Mouse (Mus musculus) cerebellum, adult 2 months (tissue): ENCODE results near the gene Topaz1. TPM values are rescaled to one million over a fixed set of nuclear protein-coding genes. Genes with fewer than 3 reads are reported as not detected.

ENCODE experiments used
- DNase-seq, 2 experiments: peaks; one replicate each; pipeline ENCODE4 v3.0.0; 2021
- H3K27ac ChIP-seq: fragments of 200-500 bp; 2 replicates; pipeline ENCODE4 v1.5.1; 2012; ENCODE audit warnings: low read length, control low read depth, inconsistent platforms; ENCODE audit not compliant: insufficient read depth
- H3K27me3 ChIP-seq: fragments of 200-500 bp; 2 replicates; pipeline ENCODE4 v1.6.1; 2012; ENCODE audit warnings: inconsistent platforms, mild to moderate bottlenecking, low read length, moderate library complexity; ENCODE audit not compliant: control insufficient read depth, insufficient read depth
- H3K4me1 ChIP-seq: fragments of 200-500 bp; 2 replicates; pipeline ENCODE4 v1.6.1; 2011; ENCODE audit warnings: low read length; ENCODE audit not compliant: control insufficient read depth, insufficient read depth
- H3K4me3 ChIP-seq: fragments of 200-500 bp; replicated peaks from 2 replicates; pipeline ENCODE3; 2011; ENCODE audit warnings: mild to moderate bottlenecking, low read depth, low read length, control low read depth; ENCODE audit not compliant: insufficient read depth
- CTCF ChIP-seq: fragments of 200-500 bp; IDR thresholded peaks from 2 replicates; pipeline ENCODE4 v1.5.1; 2011; ENCODE audit warnings: low read depth, mild to moderate bottlenecking, control low read depth, low read length, moderate library complexity, borderline replicate concordance; ENCODE audit not compliant: insufficient read depth
- POLR2A ChIP-seq: fragments of 200-500 bp; IDR thresholded peaks from 2 replicates; pipeline ENCODE4 v1.6.1; 2011; ENCODE audit warnings: low read length, control low read depth, borderline replicate concordance; ENCODE audit not compliant: insufficient read depth
- WGBS: fragments of 180-500 bp; shearing (Covaris S2); methylation state at CpG from one replicate; pipeline ENCODE4 v1.1.7; 2018; 5-methylcytosine and 5-hydroxymethylcytosine counted together
- polyA plus RNA-seq: library from polyadenylated mRNA; depleted of rRNA; stranded (reverse); fragments of >200 nt; gene quantifications from 2 replicates; pipeline ENCODE4 v1.2.3, GENCODE M21; 2012

Topaz1 gene
- polyA plus RNA-seq, 1 experiment: 0.02 TPM

DNA sequence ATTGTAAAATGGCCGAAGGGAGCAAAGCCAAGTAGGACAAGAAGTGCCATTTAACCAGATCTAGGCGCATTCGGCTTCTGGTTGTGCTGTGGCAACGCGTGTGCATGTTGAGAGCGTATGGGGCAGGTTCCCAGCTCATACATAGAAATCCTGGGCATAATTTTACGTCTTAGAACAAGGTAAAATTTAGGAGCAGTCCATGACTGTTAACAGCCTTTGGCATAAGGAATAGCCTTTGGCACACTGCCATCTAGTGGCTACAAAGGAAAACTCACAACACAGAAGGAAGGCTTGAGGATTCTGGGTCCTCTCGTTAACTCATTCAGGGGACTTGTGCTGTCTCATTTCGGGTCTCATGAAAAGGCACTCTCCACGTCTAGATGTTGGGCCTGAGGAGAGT is 17.6 kb upstream of the Topaz1 start:
- Histone ChIP-seq H3K27ac (no peak overlapping the region), H3K4me1 (no peaks in the 10 kb centered on the region), H3K27me3 (no peaks in the 10 kb centered on the region), H3K4me3 (no peak overlapping the region)
- 9% methylated on average over 10 of the region's 10 CpGs for WGBS
- peak; percentile 44 to 46 for DNase-seq
- TF ChIP-seq POLR2A (no peak), CTCF (no peak; the same call in 1 of the 2 replicates)

DNA sequence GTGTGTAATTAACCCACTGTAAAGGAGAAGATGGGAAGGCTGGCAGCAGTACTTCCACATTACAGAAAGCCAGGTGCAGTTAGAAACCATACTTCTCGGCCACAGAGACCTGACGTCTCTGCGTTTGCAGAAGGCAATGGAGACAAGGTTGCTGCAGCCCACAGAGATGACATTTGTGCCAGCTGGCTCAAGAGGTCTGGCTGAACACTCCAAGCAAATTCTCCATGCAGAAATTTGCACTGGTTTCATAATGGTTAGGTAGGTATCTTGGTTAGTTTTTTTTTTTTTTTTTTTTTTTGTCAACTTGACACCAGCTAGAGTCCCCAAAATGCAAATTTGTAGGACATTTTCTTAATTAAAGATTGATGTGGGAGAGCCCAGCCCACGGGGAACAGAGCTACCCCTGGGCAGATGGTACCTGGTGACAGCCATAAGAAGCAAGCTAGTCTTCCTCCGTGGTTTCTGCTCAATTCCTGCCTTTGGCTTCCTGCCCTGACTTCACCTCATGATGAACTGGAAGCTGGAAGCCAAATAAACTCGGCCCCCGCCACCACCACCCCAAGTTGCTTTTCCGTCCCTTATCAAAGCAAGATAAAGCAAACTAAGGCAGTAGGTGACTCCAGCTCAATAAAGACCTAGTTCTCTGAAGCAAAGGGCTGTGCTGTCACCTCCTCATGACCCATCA is 14.9 kb upstream of the Topaz1 start:
- H3K27ac ChIP-seq: no peak overlapping the region
- no peaks in the 10 kb centered on the region for H3K27me3 ChIP-seq
- TF ChIP-seq POLR2A (no peak), CTCF (no peak)
- H3K4me3 ChIP-seq: no peak overlapping the region
- no peaks in the 10 kb centered on the region for H3K4me1 ChIP-seq
- no peak for DNase-seq
- WGBS: 16% methylated on average over 8 of the region's 8 CpGs

DNA sequence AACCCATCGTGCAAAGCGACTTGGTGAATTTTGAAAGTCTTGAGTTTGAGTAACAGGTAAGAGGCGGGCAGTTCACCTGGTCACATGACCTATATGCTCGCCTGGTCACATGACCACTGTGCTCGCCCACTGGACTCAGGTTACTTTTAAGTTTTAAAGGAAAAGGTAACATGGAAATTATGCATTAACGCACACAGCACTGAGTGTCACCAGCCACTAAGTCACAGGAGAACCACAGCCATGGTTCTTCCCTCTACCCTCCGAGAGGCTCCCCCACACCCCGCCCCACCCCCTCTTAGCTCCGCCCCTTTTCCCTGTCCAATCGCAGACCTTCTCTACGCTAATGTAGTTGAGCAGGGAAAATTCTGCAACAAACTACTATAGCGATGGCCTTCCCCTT is 13.9 kb upstream of the Topaz1 start:
- Histone ChIP-seq H3K27me3 (no peaks in the 10 kb centered on the region), H3K4me3 (no peak overlapping the region), H3K27ac (no peak overlapping the region), H3K4me1 (no peaks in the 10 kb centered on the region)
- no peak for TF ChIP-seq CTCF
- no peak for TF ChIP-seq POLR2A
- no peak for DNase-seq
- WGBS: 46% methylated on average over 12 of the region's 12 CpGs

DNA sequence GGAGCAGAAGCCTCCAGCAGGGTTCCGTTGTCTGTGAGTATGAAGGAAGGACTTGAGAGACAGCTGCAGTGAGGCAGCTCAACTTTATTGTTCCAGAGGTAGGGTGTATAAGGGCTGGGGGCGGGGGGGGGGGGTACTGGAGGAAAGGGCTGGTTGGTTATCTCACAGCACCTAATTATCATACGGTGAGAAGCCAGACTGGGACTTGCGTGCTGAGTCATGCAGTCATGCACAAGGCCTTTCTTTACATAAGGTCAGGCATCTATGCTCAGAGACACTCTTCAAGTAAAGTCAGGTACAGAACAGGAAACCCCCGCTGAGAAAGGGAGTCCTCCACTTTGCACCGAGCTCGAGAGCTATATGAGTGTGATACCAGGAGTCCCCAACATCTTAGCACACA is 12.2 kb upstream of the Topaz1 start:
- H3K4me1 ChIP-seq: no peaks in the 10 kb centered on the region
- no peak overlapping the region for H3K4me3 ChIP-seq
- 63% methylated on average over 7 of the region's 7 CpGs for WGBS
- DNase-seq: no peak
- TF ChIP-seq CTCF (no peak), POLR2A (no peak)
- no peak overlapping the region for H3K27ac ChIP-seq
- no peaks in the 10 kb centered on the region for H3K27me3 ChIP-seq

DNA sequence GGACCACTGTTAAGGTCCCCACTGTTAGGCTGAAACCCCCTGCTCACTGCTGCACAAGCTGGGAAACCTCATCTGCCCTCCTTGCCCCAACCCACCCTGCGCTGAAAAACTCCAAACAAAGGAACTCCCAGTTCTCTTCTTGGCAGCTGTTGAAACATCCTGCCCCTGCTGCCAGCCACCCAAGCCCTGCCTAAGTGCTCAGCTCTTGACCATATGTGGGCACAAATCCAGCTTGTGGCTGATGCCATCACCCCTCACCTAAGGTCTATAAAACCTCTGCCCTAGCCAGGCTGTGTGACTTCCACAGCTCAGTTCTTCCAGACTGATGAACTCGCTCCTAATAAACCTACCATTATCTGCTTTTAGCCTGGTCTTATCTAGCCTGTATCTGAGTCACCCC is 11.1 kb upstream of the Topaz1 start:
- no peak overlapping the region for H3K4me3 ChIP-seq
- no peak for TF ChIP-seq CTCF
- TF ChIP-seq POLR2A: no peak
- H3K27ac ChIP-seq: no peak overlapping the region
- no peak for DNase-seq
- H3K4me1 ChIP-seq: no peaks in the 10 kb centered on the region
- WGBS: 50% methylated on average over 2 of the region's 2 CpGs
- no peaks in the 10 kb centered on the region; the same call in 1 of the 2 replicates for H3K27me3 ChIP-seq

- H3K27me3 ChIP-seq: no peaks in the 10 kb centered on the region; the same call in 1 of the 2 replicates
- H3K4me3 ChIP-seq: no peak overlapping the region
- TF ChIP-seq CTCF: peak; percentile 25; the same call in 1 of the 2 replicates
- no peak for TF ChIP-seq POLR2A
- H3K4me1 ChIP-seq: no peaks in the 10 kb centered on the region
- DNase-seq: peak; percentile 9 to 25
- H3K27ac ChIP-seq: no peak overlapping the region
- 9% methylated on average over 4 of the region's 4 CpGs for WGBS
Measured at GRCm38 (mm10) chr9:122736742-122737141, 10.4 kb upstream of the Topaz1 start.

DNA sequence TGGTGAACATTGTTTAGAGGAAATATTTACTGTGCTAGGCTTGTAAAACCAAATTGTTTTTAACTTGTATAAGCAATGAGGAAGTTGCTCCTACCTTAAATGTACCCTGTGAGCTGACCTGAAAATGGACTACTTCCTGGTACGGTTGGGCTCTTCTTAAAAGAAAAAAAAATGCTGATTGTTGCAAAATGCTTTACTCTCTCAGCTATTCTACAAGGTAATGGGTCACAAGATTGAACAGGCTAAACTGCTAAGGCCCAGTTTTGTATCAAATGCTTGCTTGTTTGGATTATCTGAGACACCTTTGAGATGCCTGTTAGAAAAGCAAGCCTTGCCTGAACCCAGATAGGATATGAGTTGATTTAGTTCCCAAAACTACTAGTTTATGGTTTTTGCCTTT is 1.3 kb upstream of the Topaz1 start:
- WGBS: 98% methylated on average over 1 of the region's 1 CpGs
- DNase-seq: no peak
- no peak overlapping the region for H3K4me3 ChIP-seq
- H3K27ac ChIP-seq: no peak overlapping the region
- TF ChIP-seq CTCF (no peak), POLR2A (no peak)
- H3K27me3 ChIP-seq: no peaks in the 10 kb centered on the region; the same call in 1 of the 2 replicates
- H3K4me1 ChIP-seq: no peaks in the 10 kb centered on the region

- Histone ChIP-seq H3K4me1 (no peaks in the 10 kb centered on the region), H3K4me3 (no peak overlapping the region), H3K27me3 (no peaks in the 10 kb centered on the region), H3K27ac (no peak overlapping the region)
- TF ChIP-seq CTCF: no peak
- TF ChIP-seq POLR2A: no peak
- 47% methylated on average over 2 of the region's 2 CpGs for WGBS
- no peak for DNase-seq
Measured at GRCm38 (mm10) chr9:122757614-122758013, 10.5 kb downstream of the Topaz1 start.
